Mouse (Mus musculus) limb, embryonic 14.5 days (tissue): Measurements from ENCODE around the gene Cabp2. TPM values are rescaled to one million over a fixed set of nuclear protein-coding genes. Genes with fewer than 3 reads are reported as not detected.
A peak's percentile ranks its signal among the peaks of the same experiment; 100 is the strongest.

Experiments used
- ATAC-seq: fragments of 200-750 bp; cut with Nextera tagmentation; 2 replicates; pipeline ENCODE4 v1.8.0; 2017; ENCODE audit warnings: low read depth, moderate number of reproducible peaks, moderate TSS enrichment; ENCODE audit not compliant: low FRiP score
- DNase-seq: peaks from one replicate; pipeline ENCODE4 v3.0.0-alpha.2; 2015; ENCODE audit warnings: low spot score
- H3K27ac ChIP-seq: fragments of 300-500 bp; sonication (generic); replicated peaks from 2 replicates; pipeline ENCODE4 v1.5.1; 2014; ENCODE audit warnings: low read depth, mild to moderate bottlenecking, low read length, moderate library complexity, mixed read lengths
- H3K27me3 ChIP-seq: fragments of 300-500 bp; sonication (generic); 2 replicates; pipeline ENCODE4 v1.6.1; 2014; ENCODE audit warnings: low read length, mixed read lengths; ENCODE audit not compliant: control insufficient read depth, insufficient read depth
- H3K36me3 ChIP-seq: fragments of 300-500 bp; sonication (generic); 2 replicates; pipeline ENCODE4 v1.6.1; 2014; ENCODE audit warnings: mild to moderate bottlenecking, low read length, moderate library complexity, mixed read lengths; ENCODE audit not compliant: control insufficient read depth, insufficient read depth
- H3K4me1 ChIP-seq: fragments of 300-500 bp; sonication (generic); 2 replicates; pipeline ENCODE4 v1.6.1; 2014; ENCODE audit warnings: antibody characterized with exemption, low read length, mixed read lengths; ENCODE audit not compliant: control insufficient read depth, insufficient read depth
- H3K4me2 ChIP-seq: fragments of 300-500 bp; sonication (generic); replicated peaks from 2 replicates; pipeline ENCODE4 v1.6.1; 2014; ENCODE audit warnings: low read depth, mild to moderate bottlenecking, low read length, moderate library complexity; ENCODE audit not compliant: severe bottlenecking
- H3K4me3 ChIP-seq: fragments of 300-500 bp; sonication (generic); replicated peaks from 2 replicates; pipeline ENCODE4 v1.5.1; 2014; ENCODE audit warnings: low read length
- H3K9ac ChIP-seq: fragments of 300-500 bp; sonication (generic); 2 replicates; pipeline ENCODE4 v1.6.1; 2014; ENCODE audit warnings: mild to moderate bottlenecking, low read depth, low read length, moderate library complexity; ENCODE audit not compliant: severe bottlenecking
- H3K9me3 ChIP-seq: fragments of 300-500 bp; sonication (generic); 2 replicates; pipeline ENCODE4 v1.6.1; 2016; ENCODE audit warnings: low read length; ENCODE audit not compliant: control insufficient read depth
- POLR2A ChIP-seq: fragments of 200-500 bp; IDR thresholded peaks from 2 replicates; pipeline ENCODE4 v1.8.0; 2012; ENCODE audit warnings: inconsistent platforms, mild to moderate bottlenecking, moderate library complexity, borderline replicate concordance; ENCODE audit not compliant: insufficient read depth, insufficient read length; ENCODE audit errors: extremely low read depth
- WGBS: fragments of 180-500 bp; shearing (Covaris S2); extraction: QIAGEN DNeasy Blood & Tissue Kit; methylation state at CpG from one replicate; pipeline ENCODE4 v1.1.7; 2014; 5-methylcytosine and 5-hydroxymethylcytosine counted together
- polyA plus RNA-seq, 2 experiments: library from polyadenylated mRNA; depleted of rRNA in 1 of 2; stranded (reverse) in 1 of 2; unstranded in 1 of 2; fragments of >200 nt; fragmentation: Nextera tagmentation in 1 of 2; extraction: Ambion mirVana in 1 of 2; gene quantifications; 2 replicates each; pipeline versions ENCODE4 v1.2.1 to v1.2.3; 2012 to 2014

The Cabp2 gene
- polyA plus RNA-seq, 2 experiments: not detected

- Histone ChIP-seq H3K9me3 (no peaks in the 10 kb centered on the region), H3K4me2 (peak overlapping the region; percentile 88), H3K36me3 (no peaks in the 10 kb centered on the region), H3K4me1 (peaks cover 30% of the 10 kb centered on the region), H3K4me3 (peak overlapping the region; percentile 45), H3K27me3 (peaks cover 32% of the 10 kb centered on the region; the same call in 1 of the 2 replicates), H3K9ac (peak overlapping the region; percentile 50), H3K27ac (no peak overlapping the region)
- no peak for TF ChIP-seq POLR2A
- ATAC-seq: no peak
- 2% methylated on average over 35 of the region's 52 CpGs for WGBS
- no peak for DNase-seq
Measured at GRCm38 (mm10) chr19:4100718-4101261, 19.4 kb downstream of the Cabp2 start.

DNA sequence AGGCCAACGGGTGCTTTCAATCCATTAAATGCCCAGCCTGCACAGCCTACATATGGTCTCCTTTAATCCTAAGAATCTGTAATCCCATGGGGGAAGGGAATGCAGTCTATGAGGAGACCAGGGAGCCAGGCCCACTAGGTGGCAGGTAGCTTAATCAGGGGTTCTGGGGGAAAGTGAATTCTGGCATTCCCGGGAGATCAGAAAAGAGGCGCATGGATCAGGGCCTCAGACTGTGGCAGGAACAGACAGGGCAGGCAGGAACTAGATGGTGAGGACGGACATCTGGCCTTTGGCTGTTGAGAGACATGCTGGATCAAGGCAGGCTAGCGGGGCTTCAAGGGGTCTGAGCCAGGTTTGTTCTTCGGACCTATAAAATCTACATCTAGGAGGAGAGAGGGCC, 20.1 kb downstream of the Cabp2 start:
- Histone ChIP-seq H3K36me3 (no peaks in the 10 kb centered on the region), H3K4me1 (peaks cover 25% of the 10 kb centered on the region), H3K9me3 (no peaks in the 10 kb centered on the region), H3K4me3 (peak overlapping the region; percentile 45; the same call in 1 of the 2 replicates), H3K4me2 (no peak overlapping the region), H3K9ac (no peak overlapping the region), H3K27ac (no peak overlapping the region), H3K27me3 (peaks cover 32% of the 10 kb centered on the region; the same call in 1 of the 2 replicates)
- no peak for TF ChIP-seq POLR2A
- ATAC-seq: no peak
- whole genome bisulfite sequencing: 57% methylated on average over 6 of the region's 6 CpGs
- no peak for DNase-seq

DNA sequence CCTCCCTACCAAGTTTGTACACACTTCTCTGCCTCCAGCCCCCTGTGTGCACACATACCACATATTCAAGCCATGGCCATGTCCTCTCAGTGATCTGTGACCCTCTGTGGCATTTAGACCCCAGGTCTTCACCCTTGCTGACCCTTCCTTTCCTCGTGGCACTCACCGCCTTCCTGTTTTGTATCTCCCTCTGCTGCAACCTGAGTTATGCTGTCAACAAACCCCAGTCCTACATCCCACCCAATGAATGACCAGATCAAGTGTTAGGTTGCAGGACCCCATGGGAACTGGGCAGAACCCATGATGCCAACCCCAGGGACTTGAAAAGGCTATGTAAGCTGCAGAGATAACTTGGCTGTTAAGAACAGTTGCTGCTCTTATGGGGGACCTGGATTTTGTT, 20.7 kb downstream of the Cabp2 start:
- ATAC-seq: no peak
- no peak for TF ChIP-seq POLR2A
- no peak overlapping the region for H3K27ac ChIP-seq
- H3K4me3 ChIP-seq: no peak overlapping the region
- H3K9ac ChIP-seq: no peak overlapping the region
- DNase-seq: no peak
- H3K4me2 ChIP-seq: no peak overlapping the region
- WGBS: 91% methylated on average over 2 of the region's 2 CpGs
- no peaks in the 10 kb centered on the region for H3K9me3 ChIP-seq
- peaks cover 32% of the 10 kb centered on the region; the same call in 1 of the 2 replicates for H3K27me3 ChIP-seq
- H3K36me3 ChIP-seq: no peaks in the 10 kb centered on the region
- peaks cover 23% of the 10 kb centered on the region for H3K4me1 ChIP-seq

- H3K27ac ChIP-seq: no peak overlapping the region
- H3K27me3 ChIP-seq: peaks cover 32% of the 10 kb centered on the region; the same call in 1 of the 2 replicates
- no peaks in the 10 kb centered on the region for H3K36me3 ChIP-seq
- no peaks in the 10 kb centered on the region for H3K9me3 ChIP-seq
- no peak for TF ChIP-seq POLR2A
- H3K9ac ChIP-seq: no peak overlapping the region
- DNase-seq (no peak), ATAC-seq (no peak)
- H3K4me3 ChIP-seq: no peak overlapping the region
- no peak overlapping the region for H3K4me2 ChIP-seq
- peaks cover 22% of the 10 kb centered on the region for H3K4me1 ChIP-seq
- 94% methylated on average over 12 of the region's 12 CpGs for WGBS
Measured at GRCm38 (mm10) chr19:4102626-4103025, 21.2 kb downstream of the Cabp2 start.

DNA sequence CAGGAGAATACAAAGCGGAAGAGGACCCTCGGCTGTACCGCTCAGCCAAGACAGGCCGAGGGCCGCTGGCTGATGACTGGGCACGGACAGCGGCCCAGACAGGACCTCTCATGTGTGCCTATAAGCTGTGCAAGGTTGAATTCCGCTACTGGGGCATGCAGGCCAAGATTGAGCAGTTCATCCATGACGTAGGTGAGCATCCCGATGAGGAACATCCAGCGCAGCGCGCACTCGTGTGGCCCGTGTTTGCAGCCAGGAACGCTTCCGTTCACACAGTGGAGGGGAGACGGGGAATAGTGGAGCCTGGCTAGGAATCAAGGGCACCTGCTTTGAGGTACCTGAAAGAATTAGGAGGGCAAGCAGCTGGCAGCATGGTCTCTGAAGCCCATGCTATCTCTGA, 21.9 kb downstream of the Cabp2 start:
- TF ChIP-seq POLR2A: no peak
- no peak overlapping the region for H3K4me3 ChIP-seq
- 94% methylated on average over 18 of the region's 18 CpGs for WGBS
- peaks cover 18% of the 10 kb centered on the region for H3K4me1 ChIP-seq
- peaks cover 32% of the 10 kb centered on the region; the same call in 1 of the 2 replicates for H3K27me3 ChIP-seq
- no peak for ATAC-seq
- no peak overlapping the region for H3K4me2 ChIP-seq
- no peaks in the 10 kb centered on the region for H3K36me3 ChIP-seq
- H3K9me3 ChIP-seq: no peaks in the 10 kb centered on the region
- no peak overlapping the region for H3K9ac ChIP-seq
- H3K27ac ChIP-seq: no peak overlapping the region
- no peak for DNase-seq

- WGBS: 74% methylated on average over 3 of the region's 3 CpGs
- Histone ChIP-seq H3K9ac (no peak overlapping the region), H3K9me3 (no peaks in the 10 kb centered on the region), H3K4me1 (peaks cover 18% of the 10 kb centered on the region), H3K36me3 (no peaks in the 10 kb centered on the region), H3K4me2 (no peak overlapping the region), H3K4me3 (no peak overlapping the region), H3K27me3 (peaks cover 32% of the 10 kb centered on the region; the same call in 1 of the 2 replicates), H3K27ac (no peak overlapping the region)
- ATAC-seq (no peak), DNase-seq (no peak)
- no peak for TF ChIP-seq POLR2A
Measured at GRCm38 (mm10) chr19:4103792-4104191, 22.4 kb downstream of the Cabp2 start.
